ENCODE assay signal across 24 mouse cellular contexts in genomic region chr10:66228123-66228522, GRCm38 (mm10).
DNase-seq lines count a peak whose midpoint lies in the region; ATAC-seq lines count a peak whose summit lies in the region.
"Had no signal": no experiment of that assay in that cellular context is flagged by ENCODE, and none has a peak within 500 bp of the region (broad histone marks: within the 10 kb centered on the region; RNA-seq: fewer than 3 reads in every experiment).

No protein-coding gene starts in this region.

- peak; percentile 3 for DNase-seq in embryo, embryonic 11 days
- DNase-seq in embryo, embryonic 10 days (ENCODE audit: low spot score), result no peak
- DNase-seq in cerebellum, adult 11-12 months, result peak; percentile 87
- peak; percentile 90 for DNase-seq in cerebellum, adult 9-11 months
- peak; percentile 2 for DNase-seq in embryonic facial prominence, embryonic 14.5 days (ENCODE audit: low spot score)
- no peak for DNase-seq in neural tube, embryonic 10.5 days (ENCODE audit: extremely low spot score, low spot score)
- no peak for DNase-seq in heart, postnatal 36 days
- DNase-seq: adrenal gland, postnatal 25 days; gastrocnemius, postnatal 25 days; heart, adult 11 months; heart, postnatal 4 days; kidney, adult 9 months; kidney, postnatal 10 days; lung, embryonic 14.5 days; lung, postnatal 14 days; midbrain, embryonic 14.5 days had no signal

- WGBS in embryonic facial prominence, embryonic 14.5 days, result 38% methylated on average over 2 of the region's 2 CpGs

- H3K4me2 ChIP-seq in embryonic facial prominence, embryonic 14.5 days (ENCODE audit: low read depth, low read length), result no peak overlapping the region
- H3K4me2 ChIP-seq: hindbrain, embryonic 14.5 days; limb, embryonic 12.5 days; liver, embryonic 15.5 days; lung, embryonic 14.5 days; stomach, embryonic 15.5 days had no signal

- no peaks in the 10 kb centered on the region for H3K27me3 ChIP-seq in embryonic facial prominence, embryonic 14.5 days (replicated peaks; ENCODE audit: control insufficient read depth, insufficient read depth, low read length)
- H3K27me3 ChIP-seq: limb, embryonic 12.5 days; liver, embryonic 15.5 days; stomach, embryonic 15.5 days had no signal

- H3K9ac ChIP-seq in embryonic facial prominence, embryonic 14.5 days (ENCODE audit: low read depth, low read length), result no peak overlapping the region
- H3K9ac ChIP-seq: hindbrain, embryonic 14.5 days; limb, embryonic 12.5 days; liver, embryonic 15.5 days; lung, embryonic 14.5 days; stomach, embryonic 15.5 days had no signal

- H3K36me3 ChIP-seq in embryonic facial prominence, embryonic 14.5 days (ENCODE audit: control insufficient read depth, insufficient read depth, low read length), result no peaks in the 10 kb centered on the region
- H3K36me3 ChIP-seq: heart, embryonic 10.5 days; limb, embryonic 12.5 days; liver, embryonic 15.5 days; stomach, embryonic 15.5 days had no signal

- H3K9me3 ChIP-seq in embryonic facial prominence, embryonic 14.5 days (ENCODE audit: control insufficient read depth, low read length), result no peaks in the 10 kb centered on the region
- H3K9me3 ChIP-seq: heart, embryonic 10.5 days; limb, embryonic 12.5 days; liver, embryonic 15.5 days; stomach, embryonic 15.5 days had no signal

- no peak overlapping the region for H3K27ac ChIP-seq in embryonic facial prominence, embryonic 14.5 days (replicated peaks; ENCODE audit: low read depth, low read length)
- H3K27ac ChIP-seq: heart, embryonic 10.5 days; hindbrain, embryonic 14.5 days; limb, embryonic 12.5 days; liver, embryonic 15.5 days; stomach, embryonic 15.5 days had no signal

- H3K4me1 ChIP-seq in embryonic facial prominence, embryonic 14.5 days (ENCODE audit: control insufficient read depth, insufficient read depth, low read length), result no peaks in the 10 kb centered on the region
- H3K4me1 ChIP-seq: heart, embryonic 10.5 days; limb, embryonic 12.5 days; liver, embryonic 15.5 days; stomach, embryonic 15.5 days had no signal

- no peak for ATAC-seq in embryonic facial prominence, embryonic 14.5 days (ENCODE audit: low read depth)
- no peak for ATAC-seq in CD4-positive, CD25-positive, alpha-beta regulatory T cell, adult 4 months
- ATAC-seq: forebrain, embryonic 14.5 days; intestine, postnatal 0 days had no signal

- intact Hi-C loops in heart, postnatal 36 days (cut with DNase I), result no loop called here

- H3K4me3 ChIP-seq in embryonic facial prominence, embryonic 14.5 days (ENCODE audit: low read depth, low read length), result no peak overlapping the region
- H3K4me3 ChIP-seq: heart, embryonic 10.5 days; limb, embryonic 12.5 days; liver, embryonic 15.5 days; stomach, embryonic 15.5 days had no signal

Comparison
In these comparisons a context has a peak if more than half of its experiments do, and no peak if none do; other contexts are left out.
1. DNase-seq: peak in embryo, embryonic 11 days (single experiment), cerebellum, adult 11-12 months (single experiment), cerebellum, adult 9-11 months (single experiment) and embryonic facial prominence, embryonic 14.5 days (single experiment); none in embryo, embryonic 10 days (single experiment), neural tube, embryonic 10.5 days (single experiment) and heart, postnatal 36 days (0 of 2).